In the genomic region with DNA sequence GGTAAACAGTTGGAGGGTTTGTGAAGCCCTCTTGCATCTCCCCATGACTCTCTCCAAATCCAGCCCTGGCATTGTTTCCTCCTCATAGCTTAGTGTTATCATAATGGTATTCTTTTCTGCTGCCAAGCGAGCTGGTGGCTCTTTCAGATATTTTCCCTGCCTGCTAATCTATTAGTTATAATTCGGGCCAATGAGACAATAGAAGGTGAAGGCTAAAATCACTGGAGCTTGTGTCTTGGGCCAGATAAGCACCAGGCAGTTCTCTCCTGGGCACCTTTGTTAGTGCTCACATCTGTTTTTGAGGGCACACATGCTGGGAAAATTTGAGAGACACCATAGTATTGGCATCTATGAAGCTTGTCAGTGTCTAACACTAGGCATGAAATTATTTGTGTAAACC, we compare ENCODE assay signal across 15 mouse cellular contexts. TPM values are rescaled to one million over a fixed set of nuclear protein-coding genes. Genes with fewer than 3 reads are reported as not detected.
A peak's percentile ranks its signal among the peaks of the same experiment; 100 is the strongest.
DNase-seq lines count a peak whose midpoint lies in the region; ATAC-seq and TF ChIP-seq lines count a peak whose summit lies in the region.
"Had no signal": no experiment of that assay in that cellular context is flagged by ENCODE, and none has a peak within 500 bp of the region (broad histone marks: within the 10 kb centered on the region; RNA-seq: fewer than 3 reads in every experiment).

No protein-coding gene starts in this region.

- H3K27me3 ChIP-seq in hindbrain, embryonic 14.5 days (ENCODE audit: control insufficient read depth, insufficient read depth, low read length), result no peaks in the 10 kb centered on the region
- no peaks in the 10 kb centered on the region for H3K27me3 ChIP-seq in hindbrain, embryonic 13.5 days
- H3K27me3 ChIP-seq: forebrain, embryonic 15.5 days had no signal

- no peak overlapping the region for H3K27ac ChIP-seq in hindbrain, embryonic 14.5 days
- H3K27ac ChIP-seq in hindbrain, embryonic 13.5 days, result no peak overlapping the region
- 0 out of 2 replicates have a peak overlapping the region, but pooled peaks have one; percentile 13 for H3K27ac ChIP-seq in bone marrow, adult 2 months (ENCODE audit: control insufficient read depth, insufficient read depth, low read depth, low read length, poor library complexity)
- H3K27ac ChIP-seq in bone marrow macrophage, adult 2 months (ENCODE audit: insufficient read depth, low read depth, low read length), result peak overlapping the region; percentile 99
- H3K27ac ChIP-seq in macrophage, result peak overlapping the region; percentile 95
- H3K27ac ChIP-seq: forebrain, embryonic 15.5 days; limb, embryonic 10.5 days had no signal

- no peaks in the 10 kb centered on the region for H3K79me2 ChIP-seq in macrophage (ENCODE audit: inconsistent target)

- WGBS in hindbrain, embryonic 14.5 days, result 72% methylated on average over 2 of the region's 2 CpGs
- 74% methylated on average over 2 of the region's 2 CpGs for WGBS in hindbrain, embryonic 13.5 days
- WGBS in bone marrow, adult 2 months, result 50% methylated on average over 2 of the region's 2 CpGs
- WGBS in macrophage (ENCODE audit: missing documents), result 77% methylated on average over 2 of the region's 2 CpGs

- no peaks in the 10 kb centered on the region for H3K4me1 ChIP-seq in hindbrain, embryonic 14.5 days (replicated peaks; ENCODE audit: control insufficient read depth, insufficient read depth, low read length)
- no peaks in the 10 kb centered on the region for H3K4me1 ChIP-seq in hindbrain, embryonic 13.5 days (replicated peaks)
- peaks cover 2% of the 10 kb centered on the region; the same call in 1 of the 2 replicates for H3K4me1 ChIP-seq in bone marrow, adult 2 months (ENCODE audit: control insufficient read depth, insufficient read depth, low read length)
- peaks cover 26% of the 10 kb centered on the region for H3K4me1 ChIP-seq in bone marrow macrophage, adult 2 months (ENCODE audit: control insufficient read depth, insufficient read depth, low read length)
- H3K4me1 ChIP-seq: forebrain, embryonic 15.5 days; limb, embryonic 10.5 days had no signal

- H3K4me2 ChIP-seq in hindbrain, embryonic 14.5 days (replicated peaks), result no peak overlapping the region
- no peak overlapping the region for H3K4me2 ChIP-seq in hindbrain, embryonic 13.5 days
- H3K4me2 ChIP-seq: forebrain, embryonic 15.5 days had no signal

- DNase-seq in hindbrain, embryonic 14.5 days (ENCODE audit: low spot score), result no peak
- no peak for DNase-seq in frontal cortex, adult 2 months (ENCODE audit: extremely low spot score in 1 of 2, low spot score in 1 of 2)
- DNase-seq in spleen, adult 18-20 months, result no peak
- DNase-seq: adrenal gland, adult 8-10 months; cerebellum, postnatal 10 days; kidney, adult 18-20 months; lung, postnatal 14 days; midbrain, embryonic 14.5 days had no signal

- no peak for TF ChIP-seq POLR2A in bone marrow, adult 2 months (IDR thresholded peaks at IDR 0.05; ENCODE audit: borderline replicate concordance, control insufficient read depth, low read depth, low read length)
- TF ChIP-seq POLR2A in bone marrow macrophage, adult 2 months (IDR thresholded peaks at IDR 0.05; ENCODE audit: borderline replicate concordance, low read depth, low read length), result no peak

- no peak overlapping the region for H3K4me3 ChIP-seq in hindbrain, embryonic 14.5 days (replicated peaks; ENCODE audit: low read length)
- H3K4me3 ChIP-seq in hindbrain, embryonic 13.5 days, result no peak overlapping the region
- no peak overlapping the region for H3K4me3 ChIP-seq in bone marrow, adult 2 months (replicated peaks; ENCODE audit: control insufficient read depth, low read depth, low read length)
- H3K4me3 ChIP-seq in bone marrow macrophage, adult 2 months (ENCODE audit: insufficient read depth, low read length), result no peak overlapping the region
- H3K4me3 ChIP-seq in macrophage (ENCODE audit: inconsistent target), result no peak overlapping the region
- H3K4me3 ChIP-seq: forebrain, embryonic 15.5 days; limb, embryonic 10.5 days had no signal

- no peak overlapping the region for H3K9ac ChIP-seq in hindbrain, embryonic 14.5 days
- no peak overlapping the region for H3K9ac ChIP-seq in hindbrain, embryonic 13.5 days
- H3K9ac ChIP-seq: forebrain, embryonic 15.5 days had no signal

- no peaks in the 10 kb centered on the region for H3K9me3 ChIP-seq in hindbrain, embryonic 14.5 days (ENCODE audit: control insufficient read depth, low read length)
- no peaks in the 10 kb centered on the region for H3K9me3 ChIP-seq in hindbrain, embryonic 13.5 days
- H3K9me3 ChIP-seq: forebrain, embryonic 15.5 days; limb, embryonic 10.5 days had no signal

- no peak for TF ChIP-seq CTCF in bone marrow, adult 2 months (IDR thresholded peaks at IDR 0.05; ENCODE audit: control insufficient read depth, insufficient read depth, low read length)
- no peak for TF ChIP-seq CTCF in bone marrow macrophage, adult 2 months (IDR thresholded peaks at IDR 0.05; ENCODE audit: low read depth, low read length)

- ATAC-seq in hindbrain, embryonic 14.5 days (ENCODE audit: low FRiP score), result 0 out of 2 replicates have a peak, but pooled peaks have one; percentile 17
- no peak for ATAC-seq in hindbrain, embryonic 13.5 days (ENCODE audit: low FRiP score)
- ATAC-seq: CD4-positive, CD25-positive, alpha-beta regulatory T cell, adult 4 months had no signal

- H3K36me3 ChIP-seq in hindbrain, embryonic 14.5 days (replicated peaks; ENCODE audit: control insufficient read depth, insufficient read depth), result no peaks in the 10 kb centered on the region
- H3K36me3 ChIP-seq in hindbrain, embryonic 13.5 days, result no peaks in the 10 kb centered on the region
- H3K36me3 ChIP-seq in macrophage (ENCODE audit: inconsistent target), result no peaks in the 10 kb centered on the region
- H3K36me3 ChIP-seq: forebrain, embryonic 15.5 days; limb, embryonic 10.5 days had no signal

RNA-seq across cellular contexts. Expression of a gene that starts 9.3 kb away (rescaled TPM):
- polyA plus RNA-seq in hindbrain, embryonic 14.5 days (2014; fragmentation: Nextera tagmentation; extraction: Ambion mirVana), result 0.21 and 0.26 TPM in 2 replicates
- polyA plus RNA-seq in hindbrain, embryonic 13.5 days (2015; fragmentation: Nextera tagmentation; extraction: Ambion mirVana), result 0.06 and 0.18 TPM in 2 replicates
- not detected in 2 replicates for polyA plus RNA-seq in bone marrow, adult 2 months (2011; ENCODE audit: insufficient read depth, insufficient read length, low replicate concordance, missing spikeins)
- polyA plus RNA-seq in bone marrow macrophage, adult 2 months (2012; ENCODE audit: insufficient read depth, insufficient read length, missing spikeins), result 0.36 TPM in 1 of 2 replicates, not detected in the other
- under 1 TPM in 10 of 26 experiments, not detected in 16; 0.18 to 0.47 (median 0.21) TPM for total RNA-seq in macrophage (2018; cell fraction: chromatin; rRNA removed)
- total RNA-seq in macrophage (2018; cell fraction: cytosol; rRNA removed), result under 1 TPM in 7 of 26 experiments, not detected in 19; 0.03 to 0.06 (median 0.04) TPM
- under 1 TPM in 12 of 26 experiments, not detected in 14; 0.12 to 0.77 (median 0.22) TPM for total RNA-seq in macrophage (2018; cell fraction: nucleus; rRNA removed)
- polyA plus RNA-seq in macrophage (2018), result not detected in 3 replicates
- polyA plus RNA-seq in frontal cortex, adult 2 months (2012; rRNA removed), result 0.29 and 0.46 TPM in 2 replicates
- polyA plus RNA-seq: CD4-positive, CD25-positive, alpha-beta regulatory T cell, adult 4 months; limb, embryonic 10.5 days had no signal

Comparison
In these comparisons a context has a peak if more than half of its experiments do, and no peak if none do; other contexts are left out.
1. H3K27ac ChIP-seq: peak in bone marrow, adult 2 months (single experiment), bone marrow macrophage, adult 2 months (single experiment) and macrophage (single experiment); none in hindbrain, embryonic 14.5 days (single experiment) and hindbrain, embryonic 13.5 days (single experiment).